Mouse (Mus musculus) brain, adult 2 months (tissue): ENCODE measurements around the gene Slbp.

Source experiments
- DNase-seq: peaks from one replicate; pipeline ENCODE4 v3.0.0; 2011; ENCODE audit warnings: low read depth, low spot score

The Slbp gene

DNA sequence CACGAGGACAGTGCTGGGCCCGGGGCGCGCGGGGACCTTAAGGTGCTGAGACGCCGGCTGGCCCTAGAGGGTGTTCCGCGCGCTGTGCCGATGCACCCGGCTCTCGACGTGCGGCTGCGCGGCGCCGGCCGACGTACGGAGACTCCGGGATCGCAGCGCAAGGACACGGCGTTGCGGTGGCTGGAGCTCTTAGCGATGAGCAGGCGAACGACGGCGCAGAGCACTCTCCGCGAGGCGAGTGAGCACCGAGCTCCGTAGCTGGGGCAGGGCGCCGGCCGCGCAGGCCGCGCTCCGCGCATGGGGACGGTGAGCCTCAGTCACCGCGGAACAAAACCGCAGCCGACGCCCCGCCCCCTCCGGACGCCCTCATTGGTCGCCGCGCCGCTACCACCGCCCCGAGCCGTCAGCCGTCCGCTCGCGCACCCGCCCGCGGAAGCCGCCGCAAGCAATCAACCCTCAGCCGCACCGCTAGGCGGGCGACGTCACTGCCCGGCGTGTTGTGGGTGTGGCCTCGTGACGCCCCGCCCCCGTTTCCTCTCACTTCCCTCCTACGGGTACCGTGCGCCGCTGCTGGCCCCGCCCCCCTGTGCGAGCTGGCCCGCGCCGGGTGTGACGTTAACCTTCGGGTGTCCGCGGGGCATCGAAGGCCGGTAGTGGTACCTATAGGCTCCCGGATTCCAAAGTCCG, 22.9 kb downstream of the Slbp start, which contains the start of the genes Fam53a and Gm9903:
TSS of gene Fam53a (minus strand) at position 335 of the 687 bp plus-strand sequence.
TSS of gene Gm9903 (plus strand) at position 625 of the 687 bp plus-strand sequence.
- DNase-seq = peak; percentile 98

DNA sequence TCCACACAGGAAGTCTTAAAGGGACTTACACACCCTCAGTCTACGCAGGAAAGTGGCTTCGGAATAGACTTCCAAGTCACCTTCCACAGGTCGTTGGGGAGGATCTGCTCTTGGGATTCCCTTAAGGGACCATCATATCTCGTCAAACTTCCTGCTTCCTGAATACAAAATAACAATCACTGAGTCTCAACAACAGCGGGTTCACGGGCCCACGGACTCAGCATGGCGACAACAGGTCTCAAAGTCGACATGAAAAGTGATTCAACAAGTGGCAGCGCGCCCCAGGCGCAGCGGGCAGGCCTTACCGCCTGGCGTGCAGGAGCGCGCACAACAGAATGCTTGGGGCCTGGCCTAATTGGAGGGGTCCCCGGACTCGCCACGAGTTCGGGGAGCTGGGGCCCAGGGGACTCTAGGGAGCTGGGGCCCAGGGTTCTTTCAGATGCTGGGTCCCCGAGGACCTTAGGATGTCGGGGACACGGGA, 23.5 kb downstream of the Slbp start:
- peak; percentile 49 for DNase-seq

- DNase-seq = peak; percentile 33
Measured at GRCm38 (mm10) chr5:33627968-33628367, 24.4 kb downstream of the Slbp start.

DNA sequence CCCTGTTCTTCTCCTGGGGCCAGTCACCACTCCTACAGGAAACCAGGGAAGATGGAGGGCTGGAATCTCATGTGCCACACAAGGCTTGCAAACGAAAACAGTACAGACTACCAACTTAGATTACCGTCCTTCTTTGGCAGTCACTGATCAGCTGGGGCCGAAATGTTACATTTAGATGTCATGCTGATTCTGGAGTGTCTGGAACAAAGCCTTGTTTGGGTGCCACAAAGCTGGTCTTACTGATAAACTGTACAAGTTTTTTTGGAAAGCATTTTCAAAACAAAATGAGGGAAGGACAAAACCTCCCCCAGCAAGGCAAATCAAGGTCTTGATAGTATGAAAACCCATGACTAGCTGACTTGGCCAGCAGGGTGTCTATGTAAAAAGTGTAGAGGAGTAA, 28.6 kb downstream of the Slbp start:
- DNase-seq = no peak

DNA sequence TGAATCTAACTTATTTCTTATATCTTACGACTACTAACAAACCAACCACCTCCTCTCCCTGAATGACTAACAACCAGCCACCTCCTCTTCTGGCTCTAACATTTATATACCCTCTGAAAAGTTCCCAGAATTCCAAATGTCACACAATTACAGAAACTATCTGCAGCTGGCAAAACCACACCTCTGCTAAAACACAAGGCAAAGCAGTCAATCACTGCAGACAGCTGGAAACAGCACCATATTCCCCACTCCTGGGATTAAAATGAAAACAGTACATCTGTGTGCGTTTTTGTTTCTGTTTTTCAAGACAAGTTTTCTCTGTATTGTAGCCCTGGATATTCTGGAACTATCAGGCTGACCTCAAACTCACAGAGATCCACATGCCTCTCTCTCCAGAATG, 29.7 kb downstream of the Slbp start:
- DNase-seq = peak; percentile 13

GRCm38 (mm10) chr5:33614391-33614790, 38.0 kb downstream of the Slbp start:
- DNase-seq = no peak

DNA sequence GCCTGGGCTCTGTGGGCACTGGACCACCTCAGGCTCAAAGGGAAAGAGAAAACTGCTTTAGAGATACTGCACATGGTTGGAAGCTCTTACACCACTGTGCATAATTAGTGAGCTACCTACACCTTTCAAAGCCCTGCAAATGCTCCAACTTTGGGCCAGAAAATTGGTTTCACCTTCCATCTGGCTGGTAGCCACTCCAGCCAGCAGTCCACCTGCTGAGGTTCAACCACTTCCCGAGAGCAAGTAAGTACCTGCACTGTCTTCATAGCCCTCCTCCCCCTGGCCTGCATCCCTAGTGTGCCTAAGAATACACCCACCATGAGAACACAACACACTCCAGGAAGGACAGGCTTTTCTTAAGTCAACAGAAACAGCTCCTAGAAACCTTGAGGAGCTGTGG, 40.6 kb downstream of the Slbp start:
- peak; percentile 26 for DNase-seq

GRCm38 (mm10) chr5:33609226-33609625, 43.1 kb downstream of the Slbp start:
- DNase-seq = no peak

- DNase-seq = no peak
Measured at GRCm38 (mm10) chr5:33607434-33607833, 44.9 kb downstream of the Slbp start.

GRCm38 (mm10) chr5:33606631-33607030, 45.7 kb downstream of the Slbp start:
- no peak for DNase-seq

- DNase-seq = peak; percentile 34
Measured at GRCm38 (mm10) chr5:33605314-33605713, 47.1 kb downstream of the Slbp start.

DNA sequence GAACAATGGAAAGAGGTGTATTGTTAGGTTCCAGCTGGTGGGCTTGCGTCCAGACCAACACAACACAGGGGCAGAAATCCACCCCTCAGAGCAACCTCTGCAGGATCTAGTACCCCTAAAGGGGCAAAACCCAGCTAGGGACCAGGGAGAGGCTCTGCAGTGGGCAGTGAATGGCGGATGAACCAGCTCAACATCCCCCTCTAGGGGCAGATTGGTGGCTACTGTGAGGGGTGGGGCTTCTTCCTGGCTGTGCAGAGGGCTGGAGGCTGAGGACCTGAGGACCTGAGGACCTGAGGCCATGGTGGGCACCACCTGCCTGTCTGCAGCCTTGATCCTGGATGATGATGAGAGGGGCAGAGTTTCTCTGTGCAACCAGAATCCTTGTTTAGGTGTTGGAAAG, 58.8 kb downstream of the Slbp start:
- no peak for DNase-seq

DNA sequence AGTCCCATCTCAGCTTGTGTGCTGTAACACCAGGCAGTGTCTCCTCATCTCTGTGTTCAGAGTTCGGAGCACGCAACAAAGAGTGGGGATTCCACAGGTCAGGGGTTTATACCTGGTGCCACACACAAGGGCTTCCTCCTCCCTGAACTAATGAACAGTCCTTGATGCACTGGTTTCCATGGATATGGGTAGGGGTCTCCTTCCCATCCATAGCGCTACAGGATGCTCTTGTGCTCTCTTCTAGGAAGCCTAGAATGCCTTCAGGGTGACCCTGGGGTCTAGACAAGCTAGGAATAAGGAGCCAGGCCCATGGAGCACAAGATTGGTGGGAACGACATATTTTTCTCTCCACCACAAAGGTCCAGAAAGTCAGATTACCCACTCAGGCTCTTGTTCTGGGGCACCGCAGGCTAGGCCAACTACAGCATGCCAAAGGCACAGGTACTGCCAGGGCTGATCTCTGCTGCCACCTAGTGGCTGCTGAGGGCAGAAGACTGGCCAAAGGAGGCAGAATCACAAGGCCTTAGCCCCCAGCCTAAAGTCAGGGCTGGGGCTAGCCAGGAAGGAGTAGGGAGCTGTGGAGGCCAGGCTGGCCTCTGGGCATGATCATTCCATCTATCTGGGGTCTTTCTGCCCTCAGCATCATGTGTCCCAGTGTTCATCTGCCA, 63.0 kb downstream of the Slbp start:
- DNase-seq = peak; percentile 89

GRCm38 (mm10) chr5:33588066-33588465, 64.3 kb downstream of the Slbp start:
- DNase-seq = no peak

DNA sequence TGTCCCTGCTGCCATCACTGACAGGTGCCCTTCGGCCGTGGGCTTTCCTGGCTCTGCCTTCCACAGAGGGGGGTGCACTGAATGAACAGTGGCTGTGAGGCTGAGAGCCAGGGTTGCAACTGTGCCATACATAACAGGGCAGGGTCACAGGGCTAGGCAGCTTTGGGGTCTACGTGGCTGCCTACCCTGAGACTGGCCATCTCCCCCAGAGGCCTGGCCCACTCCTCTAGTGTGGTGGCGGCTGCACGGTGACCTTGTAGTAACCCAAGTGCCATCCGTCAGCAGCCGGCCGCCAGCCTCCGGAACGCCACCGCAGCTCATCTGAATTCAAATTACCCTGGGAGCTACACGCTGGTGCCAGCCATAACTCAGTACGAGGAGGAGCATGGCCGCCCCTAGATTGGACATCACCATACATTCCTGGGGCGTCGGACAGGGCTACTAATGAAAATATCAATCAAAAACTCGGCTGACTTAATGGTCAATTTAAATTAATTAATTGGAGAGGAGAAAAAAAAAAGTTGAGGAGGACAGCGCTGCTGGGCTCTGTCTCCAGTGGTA, 64.8 kb downstream of the Slbp start:
- no peak for DNase-seq
